Mouse (Mus musculus) testis, adult 2 months (tissue): ENCODE results near the gene Gm20388.

Source experiments
- CTCF ChIP-seq: fragments of 200-500 bp; IDR thresholded peaks from 2 replicates; pipeline ENCODE4 v1.5.1; 2012; ENCODE audit warnings: low read depth, mild to moderate bottlenecking, inconsistent platforms, low read length, moderate library complexity; ENCODE audit not compliant: control insufficient read depth, insufficient read depth, insufficient replicate concordance
- POLR2A ChIP-seq: fragments of 200-500 bp; IDR thresholded peaks from 2 replicates; pipeline ENCODE4 v1.6.1; 2012; ENCODE audit warnings: low read depth, mild to moderate bottlenecking, inconsistent platforms, low read length, moderate library complexity; ENCODE audit not compliant: control insufficient read depth

- TF ChIP-seq CTCF (no peak), POLR2A (no peak)
Measured at GRCm38 (mm10) chr8:123874324-123874723, 3963.7 kb downstream of the Gm20388 start.
